Mouse (Mus musculus) urinary bladder, postnatal 4 days (tissue): Measurements from ENCODE around the gene Cog6.

Experiments used
- DNase-seq, 2 experiments: peaks; one replicate each; pipeline ENCODE4 v3.0.0; 2021 to 2022; ENCODE audit warnings: low spot score in 2 of 2

The Cog6 gene

DNA sequence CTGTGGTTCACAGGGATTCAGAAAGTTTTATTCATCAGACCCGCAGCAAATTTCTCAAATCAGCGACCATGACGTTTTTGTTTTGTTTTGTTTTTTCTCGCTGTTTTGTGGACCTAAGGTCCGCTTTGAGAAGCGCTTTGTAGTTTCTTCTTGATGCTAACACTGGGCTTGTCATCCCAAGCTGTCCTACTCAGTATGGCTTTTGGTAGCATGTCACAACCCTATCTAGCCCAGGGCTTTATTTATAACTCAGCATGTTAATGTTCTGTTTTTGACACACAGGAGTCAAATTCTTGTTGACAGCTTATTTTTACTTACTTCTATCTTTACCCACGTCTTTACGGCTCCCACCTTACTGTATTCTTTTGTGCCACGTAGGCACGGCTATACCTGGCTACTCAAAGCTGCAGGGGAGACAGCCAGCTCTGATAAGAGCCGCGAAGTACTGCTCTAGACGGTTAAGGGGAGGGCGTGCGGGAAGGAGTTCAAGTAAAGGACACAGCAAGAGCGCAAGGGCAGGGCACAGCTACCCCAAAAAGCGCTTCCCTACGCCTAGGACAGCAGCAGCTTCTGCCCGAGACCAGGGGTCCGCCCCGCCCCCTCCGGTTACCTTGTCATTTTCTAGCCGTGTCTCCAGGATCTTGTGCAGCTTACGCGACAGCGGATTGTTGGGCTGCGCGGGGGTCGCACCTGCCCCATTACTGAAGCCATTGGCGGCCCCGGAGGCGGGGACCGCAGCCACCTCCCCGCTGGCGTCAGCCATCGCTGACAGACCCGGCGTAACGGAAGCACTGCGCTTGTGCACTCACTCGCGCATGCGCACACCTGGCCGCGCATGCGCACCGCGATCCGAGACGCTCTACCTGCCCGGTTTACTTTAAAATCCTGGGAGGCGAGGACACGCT is at the start of gene Cog6:
Gene Cog6, minus strand, starts transcription at position 802 of the 905 bp plus-strand sequence.
- peak; percentile 78 to 83 for DNase-seq

DNA sequence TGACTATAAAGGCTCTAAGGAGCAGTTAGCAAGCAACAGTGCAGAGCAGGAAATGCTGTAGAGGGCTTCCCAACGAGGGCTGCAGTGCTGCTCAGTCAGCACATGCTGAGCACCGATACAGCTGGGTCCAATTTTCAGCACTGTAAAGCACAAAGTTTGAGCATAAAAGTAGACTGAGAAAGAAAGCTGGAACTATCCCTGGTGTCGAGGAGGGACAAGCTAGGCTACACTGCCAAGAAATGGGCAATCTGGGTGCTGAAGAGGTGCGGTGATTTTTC is 49.0 kb upstream of the Cog6 start:
- DNase-seq = no peak

DNA sequence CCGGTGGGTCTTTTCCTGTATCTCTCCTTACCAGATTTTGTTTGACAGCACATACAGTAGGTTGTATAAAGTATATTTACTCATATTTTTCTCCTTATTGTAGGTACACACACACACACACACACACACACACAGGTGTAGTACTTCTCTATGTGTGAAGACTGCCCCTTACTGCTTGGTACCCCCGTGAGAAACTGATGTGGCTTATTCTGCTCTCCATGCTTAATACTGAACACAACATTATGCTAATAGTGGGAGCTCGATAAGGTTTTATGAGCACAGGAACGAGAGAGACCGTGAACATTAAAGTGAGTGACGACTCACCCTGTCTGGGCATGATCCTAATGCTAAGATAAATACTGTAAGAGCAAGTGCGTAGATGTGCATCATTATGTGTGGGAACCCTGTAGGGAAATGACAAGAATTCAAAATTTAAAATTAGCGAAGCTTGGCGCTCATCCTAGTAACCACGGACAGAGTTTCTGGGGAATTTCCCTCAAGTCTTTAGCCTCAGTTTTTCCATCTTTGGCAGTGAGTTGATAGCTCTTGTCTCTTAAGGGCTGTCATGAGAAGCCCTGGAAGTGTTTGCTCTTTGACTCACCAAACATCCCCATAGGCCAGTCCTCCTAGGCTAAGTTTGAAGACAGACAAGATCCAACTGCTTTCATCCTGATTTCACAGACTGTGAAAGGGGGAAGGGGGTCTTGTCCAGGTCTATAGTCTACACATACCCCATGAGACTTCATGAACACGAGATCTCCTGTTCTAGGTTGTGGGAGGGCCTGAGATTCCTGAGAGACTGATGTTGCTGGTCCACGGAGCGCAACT is 48.4 kb upstream of the Cog6 start:
- no peak for DNase-seq

DNA sequence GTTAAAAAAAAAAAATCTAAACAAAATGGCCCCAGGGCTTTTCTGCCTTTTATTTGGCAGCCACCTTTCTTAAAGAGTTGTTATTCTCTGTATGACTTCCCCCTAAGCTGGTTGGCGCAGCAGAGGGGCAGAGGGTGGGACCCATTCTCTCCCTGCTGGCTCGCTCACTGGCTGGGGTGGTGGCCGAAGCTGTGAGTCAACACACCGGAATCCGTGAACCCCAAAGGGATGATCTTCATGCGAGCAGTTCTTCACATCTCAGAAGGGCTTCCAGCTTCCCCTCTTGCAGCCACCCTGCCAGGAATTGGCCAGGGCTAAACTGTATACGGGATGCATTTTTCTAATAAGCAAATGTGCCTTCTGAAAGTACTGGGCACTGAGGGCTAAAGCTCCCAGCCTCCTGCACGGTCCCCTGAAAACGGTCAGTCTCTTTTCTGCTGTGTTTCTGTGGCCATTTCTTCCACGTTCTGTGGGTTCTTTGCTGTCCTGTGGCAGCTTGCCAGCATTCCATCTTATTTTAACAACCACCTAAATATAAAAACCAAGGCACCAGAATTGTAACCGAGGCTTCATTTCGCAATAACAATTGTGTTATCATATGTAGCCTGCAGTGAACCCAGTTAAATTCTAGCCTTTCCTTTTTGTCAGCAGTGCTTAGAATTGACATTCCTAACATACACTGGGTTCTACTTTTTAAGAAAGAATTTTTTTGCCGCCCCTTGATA is 46.5 kb upstream of the Cog6 start:
- no peak for DNase-seq

DNA sequence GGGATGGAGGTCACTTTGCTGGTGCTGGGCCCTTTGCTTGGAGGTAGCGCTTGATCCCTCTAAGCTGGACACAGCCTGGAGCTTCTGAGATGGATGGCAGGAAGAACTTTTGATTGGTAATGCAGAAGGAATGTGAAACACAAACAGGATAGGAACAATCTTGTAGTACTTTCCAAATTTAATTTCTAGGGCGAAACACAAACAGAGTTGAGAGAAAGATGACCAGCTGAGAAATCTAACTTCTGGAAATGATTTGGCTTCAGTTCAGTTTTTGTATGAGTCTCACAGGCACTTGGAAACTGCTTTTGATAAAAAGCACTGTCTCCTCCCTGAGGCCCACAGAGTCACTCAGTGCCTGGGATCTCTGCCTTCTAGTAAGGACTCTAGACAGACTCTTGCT is 42.9 kb upstream of the Cog6 start:
- DNase-seq = no peak

DNA sequence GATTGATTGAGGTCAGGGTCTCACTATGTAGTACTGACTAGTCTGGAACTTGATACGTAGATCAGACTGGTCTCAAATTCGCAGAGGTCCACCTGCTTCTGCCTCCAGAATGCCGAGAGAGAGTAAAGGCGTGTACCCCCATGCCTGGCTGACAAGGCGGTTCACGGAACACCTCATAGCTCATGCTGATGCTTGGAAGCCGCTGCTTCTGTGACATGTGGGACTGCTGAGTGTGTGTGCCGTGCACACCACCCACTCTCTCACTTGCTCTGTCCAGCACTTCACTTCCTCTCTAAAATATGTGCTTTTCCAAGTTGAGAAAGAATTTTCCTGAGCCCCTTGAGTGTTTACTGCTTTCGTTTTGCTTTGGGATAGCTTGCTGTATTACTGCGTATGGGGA is 39.4 kb upstream of the Cog6 start:
- DNase-seq = no peak

DNA sequence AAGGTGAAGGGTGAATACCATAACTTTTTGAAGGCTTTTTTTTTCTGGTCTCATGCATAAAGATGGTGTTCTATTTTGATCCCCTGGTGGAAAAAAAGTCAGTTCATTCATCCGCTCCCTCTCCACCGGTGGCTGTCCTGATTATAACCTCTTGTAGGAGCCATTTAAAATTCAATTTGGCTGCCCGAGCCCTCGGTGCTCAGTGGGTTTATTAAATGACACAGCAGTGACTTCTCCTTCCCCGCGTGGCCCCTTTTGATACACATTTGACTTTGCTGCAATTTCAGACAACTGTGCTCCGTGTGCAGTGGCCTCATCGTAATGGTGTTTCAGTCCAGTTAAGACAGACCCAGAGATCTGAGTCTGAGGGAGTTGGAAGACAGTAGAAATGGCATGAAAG is 35.3 kb upstream of the Cog6 start:
- no peak for DNase-seq

DNA sequence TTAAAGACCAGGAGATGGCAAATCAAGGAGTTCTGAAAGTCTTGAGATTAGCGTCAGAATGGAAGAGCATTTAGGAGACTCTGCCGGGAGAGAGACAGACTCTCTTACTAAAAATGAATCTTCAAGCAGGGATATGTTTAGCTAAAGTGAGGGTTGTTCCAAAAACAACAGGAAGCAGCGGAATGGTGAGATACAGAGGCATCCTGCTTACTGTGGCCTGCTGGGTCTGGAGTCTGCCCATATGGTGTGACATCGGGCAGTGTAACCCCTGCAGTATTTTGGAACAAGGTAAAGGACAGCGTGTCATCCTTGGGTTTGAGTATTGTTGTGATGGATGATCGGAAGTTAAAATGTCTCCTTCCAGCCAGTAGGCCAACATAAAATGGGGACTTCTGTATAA is 29.3 kb upstream of the Cog6 start:
- no peak for DNase-seq

DNA sequence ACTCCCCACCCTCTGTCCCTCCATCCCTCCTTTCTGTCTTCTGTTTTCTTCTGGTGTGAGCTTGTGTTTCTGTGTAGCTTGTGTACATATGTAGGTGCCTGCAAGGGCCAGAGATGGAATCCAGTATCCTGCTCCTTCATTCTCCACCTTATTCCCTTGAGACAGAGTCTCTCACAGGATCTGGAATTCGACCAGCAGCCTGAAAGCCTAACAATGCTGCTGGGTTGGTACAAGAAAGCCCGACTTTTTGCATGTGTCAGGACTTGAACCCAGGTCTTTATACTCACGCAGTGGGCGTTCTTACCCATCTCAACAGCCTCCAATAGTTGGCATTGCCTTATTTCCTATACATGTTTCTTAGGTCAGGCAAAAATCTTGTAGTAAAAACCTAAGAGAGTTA is 28.7 kb upstream of the Cog6 start:
- DNase-seq = no peak

DNA sequence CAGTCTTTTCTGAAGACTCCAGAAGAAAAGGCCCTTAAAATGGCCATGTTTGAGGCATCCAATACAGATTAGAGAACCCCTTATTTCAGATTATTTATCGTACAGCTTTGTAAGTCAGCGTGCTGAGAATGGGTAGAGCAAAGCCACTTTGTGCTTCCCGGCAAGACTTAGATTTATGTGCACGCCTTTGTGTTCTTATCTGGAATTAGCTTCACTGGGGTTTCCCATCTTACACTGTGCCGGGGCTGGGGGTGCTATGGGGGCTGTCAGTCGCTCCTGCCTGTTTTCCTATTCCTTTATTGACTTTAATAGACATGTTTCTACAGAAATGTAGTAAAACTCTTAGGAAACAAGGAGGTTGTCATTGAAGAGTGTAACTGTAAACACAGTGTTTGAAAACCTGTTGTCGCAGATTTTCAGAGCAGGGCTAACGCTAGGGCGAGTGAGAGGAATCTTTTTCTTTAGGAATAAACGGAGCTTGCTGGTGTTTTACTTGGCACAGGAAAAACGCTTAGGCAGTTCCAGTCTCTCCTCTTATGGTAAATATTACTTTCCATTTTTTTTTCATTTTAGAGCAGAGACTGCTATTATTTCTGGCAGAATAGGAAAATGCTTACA is 27.8 kb upstream of the Cog6 start:
- DNase-seq = no peak

DNA sequence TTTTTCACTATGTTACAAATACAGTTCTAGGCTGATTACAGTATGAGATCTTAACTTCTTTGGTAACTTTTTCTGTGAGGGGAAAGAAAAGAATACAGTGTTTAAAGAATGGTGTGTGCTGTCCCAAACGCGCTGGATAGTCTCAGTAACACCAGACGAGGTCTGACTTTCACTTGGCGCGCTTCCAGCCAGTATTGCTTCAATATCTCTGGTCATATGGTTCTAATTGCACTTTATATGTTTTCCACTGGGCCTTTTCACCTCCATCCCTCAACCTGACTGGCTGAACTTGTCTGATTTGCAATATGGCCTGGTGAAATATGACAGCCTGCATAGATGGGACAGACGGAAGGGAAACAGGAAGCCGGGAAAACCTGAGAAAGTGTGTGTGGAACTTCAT is 27.2 kb upstream of the Cog6 start:
- DNase-seq = no peak

DNA sequence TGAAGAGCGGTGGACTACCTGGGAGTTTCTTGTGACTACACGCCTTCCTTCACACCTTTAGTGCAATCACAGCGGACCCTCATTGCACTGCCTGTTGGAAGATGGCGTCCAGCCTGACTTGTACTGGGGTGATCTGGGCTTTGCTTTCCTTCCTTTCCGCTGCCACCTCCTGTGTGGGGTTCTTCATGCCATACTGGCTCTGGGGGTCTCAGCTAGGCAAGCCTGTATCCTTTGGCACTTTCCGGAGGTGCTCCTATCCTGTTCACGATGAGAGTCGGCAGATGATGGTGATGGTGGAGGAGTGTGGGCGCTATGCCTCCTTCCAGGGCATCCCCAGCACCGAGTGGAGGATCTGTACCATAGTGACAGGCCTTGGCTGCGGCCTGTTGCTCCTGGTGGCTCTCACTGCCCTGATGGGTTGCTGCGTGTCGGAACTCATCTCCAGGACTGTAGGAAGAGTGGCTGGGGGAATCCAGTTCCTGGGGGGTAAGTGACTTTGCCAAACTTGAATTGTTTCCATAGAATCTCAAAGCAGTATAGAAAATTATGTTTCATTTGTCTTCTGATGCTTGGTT is 26.3 kb upstream of the Cog6 start:
- no peak for DNase-seq

DNA sequence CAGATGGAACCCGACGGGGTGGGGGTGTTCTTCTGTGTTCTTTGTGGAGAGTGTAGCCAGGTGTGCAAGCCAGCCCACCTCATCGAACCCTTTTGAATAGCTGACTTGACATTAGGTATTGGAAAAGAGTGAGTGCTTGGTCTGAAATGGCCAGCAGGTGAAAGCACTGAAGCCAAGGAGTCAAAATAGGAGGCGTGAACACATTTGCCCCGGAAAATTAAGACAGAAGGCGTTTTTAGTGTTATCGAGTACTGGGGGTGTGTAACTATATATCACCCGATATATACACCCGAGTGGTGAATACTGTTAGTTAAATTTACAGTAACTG is 25.2 kb upstream of the Cog6 start:
- no peak for DNase-seq

DNA sequence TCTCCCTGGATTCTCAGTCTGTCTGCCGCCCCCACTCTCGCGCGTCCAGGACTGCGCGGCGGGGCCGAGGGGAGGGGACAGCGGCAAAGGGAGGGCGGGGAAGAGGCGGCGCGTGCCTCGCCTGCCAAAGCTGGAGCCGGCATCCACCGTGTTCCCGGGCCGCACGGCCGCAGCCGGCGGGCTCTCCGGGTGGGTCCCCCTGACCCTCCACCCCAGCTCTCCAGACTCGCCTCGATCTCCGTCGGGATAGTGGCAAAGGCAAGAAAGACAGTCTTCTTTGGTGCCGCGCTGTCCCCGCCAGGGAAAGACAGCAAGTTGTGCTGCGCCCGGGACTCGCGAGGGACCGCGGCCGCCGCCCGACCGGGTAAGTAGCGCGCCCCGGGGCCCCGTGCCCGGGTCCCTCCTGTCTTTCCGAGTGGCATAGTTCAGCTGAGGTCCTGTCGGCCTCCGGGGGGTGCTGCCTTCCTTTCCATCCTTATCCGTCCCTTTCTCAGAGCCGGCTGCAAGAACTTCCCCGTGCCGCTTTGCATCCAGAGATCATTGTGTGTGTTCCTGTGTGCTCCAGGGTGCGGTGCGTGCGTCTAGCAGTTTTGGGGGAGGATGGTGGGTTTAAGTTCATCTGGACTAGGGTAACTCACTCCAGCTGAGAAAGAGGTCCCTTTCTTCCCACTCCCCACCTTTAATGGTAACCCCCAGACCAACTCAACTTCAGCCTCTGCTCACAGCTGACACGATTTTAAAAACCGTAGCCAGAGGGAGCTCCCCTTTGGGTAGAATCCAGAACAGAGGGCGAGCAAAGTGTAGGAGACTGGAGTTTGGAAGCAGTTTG is 24.6 kb upstream of the Cog6 start, which contains the start of gene Lhfp:
Gene Lhfp, plus strand, starts transcription at position 118 of the 829 bp plus-strand sequence.
- DNase-seq = peak; percentile 73

DNA sequence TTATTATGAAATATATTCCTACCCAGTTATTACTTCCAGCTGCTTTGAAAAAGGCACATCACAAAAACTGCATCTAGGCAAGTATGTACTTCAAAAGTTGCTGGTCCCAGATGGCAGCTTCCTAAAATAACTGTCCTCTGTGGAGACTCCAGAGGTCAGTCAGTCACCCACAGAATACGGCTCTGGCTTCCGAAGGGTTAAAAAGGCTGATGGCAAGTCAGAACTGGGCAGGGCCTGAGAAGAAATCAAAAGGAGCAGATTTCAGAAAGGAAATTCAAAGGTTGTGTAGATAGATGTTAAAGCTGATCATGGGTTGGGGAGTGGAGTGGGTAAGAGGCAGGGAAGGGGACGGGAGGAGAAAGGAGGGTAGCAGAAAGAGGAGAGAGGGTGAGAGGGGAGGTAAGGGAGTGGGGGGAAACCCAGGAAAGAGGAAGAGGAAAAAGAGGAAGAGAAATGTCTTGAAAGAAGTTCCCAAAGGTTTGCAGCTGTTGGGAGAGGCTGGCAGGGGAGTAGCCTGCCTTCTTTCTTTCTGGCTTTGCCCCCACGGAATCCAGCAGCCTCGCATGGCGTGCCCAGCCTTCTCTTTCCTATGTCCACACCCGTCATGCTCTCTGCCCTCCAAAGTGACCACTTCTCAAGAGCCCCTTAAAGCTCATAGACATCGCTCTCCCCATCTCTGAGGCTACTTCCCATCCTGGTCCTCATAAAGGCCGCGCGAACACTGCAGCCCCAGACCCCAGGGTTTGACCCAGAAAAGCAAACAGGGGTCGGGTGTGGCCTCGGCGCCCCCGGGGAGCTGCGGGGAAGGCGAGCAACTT is 23.8 kb upstream of the Cog6 start:
- no peak for DNase-seq

DNA sequence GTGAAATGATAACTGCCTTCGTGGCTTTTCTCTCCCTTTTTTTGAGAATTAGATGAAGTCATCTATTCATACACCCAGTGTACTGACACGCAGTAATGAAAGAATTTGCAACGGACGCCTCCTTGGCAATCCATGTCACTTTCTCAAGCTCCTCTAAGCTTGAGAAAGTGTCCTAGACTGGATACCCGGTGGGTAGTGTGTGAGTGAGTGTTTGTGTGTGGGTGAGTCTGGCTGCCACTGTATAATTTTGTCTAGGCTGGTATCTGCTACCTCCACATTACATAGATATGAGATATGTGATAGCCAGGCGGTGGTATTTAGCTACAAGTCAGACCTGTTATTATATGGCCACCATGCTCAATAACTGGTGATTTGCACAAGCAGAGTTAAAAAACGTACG is 22.7 kb upstream of the Cog6 start:
- no peak for DNase-seq

DNA sequence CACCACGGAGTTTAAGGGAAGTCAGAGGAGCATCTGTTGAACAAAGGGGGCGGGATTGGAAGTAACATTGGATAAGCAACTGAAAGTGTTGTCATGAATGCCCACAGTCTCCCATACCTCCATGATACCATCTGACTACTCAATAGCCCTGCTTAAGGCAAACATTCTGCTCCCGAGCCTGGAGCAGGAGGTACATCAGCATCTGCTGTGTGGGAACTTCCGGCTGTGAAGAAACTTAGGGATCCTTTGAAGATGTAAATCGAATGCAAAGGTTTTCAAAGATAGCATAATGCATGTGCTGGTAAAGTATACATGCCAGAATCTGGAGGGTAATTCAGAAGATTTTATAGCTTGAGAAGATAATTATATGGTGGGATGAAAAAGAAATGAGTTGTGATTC is 21.9 kb upstream of the Cog6 start:
- no peak for DNase-seq

DNA sequence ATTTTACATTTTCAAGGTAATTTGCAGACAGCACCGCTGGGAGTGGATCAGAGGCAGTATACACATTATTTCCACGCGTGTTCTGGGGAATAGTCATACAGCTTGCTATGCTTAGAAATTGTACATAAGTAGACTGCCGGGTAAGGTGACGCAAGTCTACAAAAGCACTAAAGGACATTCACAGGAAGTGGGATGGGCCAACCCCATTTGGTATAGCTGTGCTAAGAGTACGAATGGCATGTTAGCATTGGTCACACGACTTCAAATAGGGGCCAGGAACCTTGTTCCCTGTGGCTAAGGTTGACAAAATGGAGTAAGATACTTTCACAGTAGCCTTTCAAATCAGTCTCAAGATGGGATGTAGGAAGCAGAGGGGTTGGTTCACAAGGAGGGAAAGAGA is 19.9 kb upstream of the Cog6 start:
- no peak for DNase-seq

DNA sequence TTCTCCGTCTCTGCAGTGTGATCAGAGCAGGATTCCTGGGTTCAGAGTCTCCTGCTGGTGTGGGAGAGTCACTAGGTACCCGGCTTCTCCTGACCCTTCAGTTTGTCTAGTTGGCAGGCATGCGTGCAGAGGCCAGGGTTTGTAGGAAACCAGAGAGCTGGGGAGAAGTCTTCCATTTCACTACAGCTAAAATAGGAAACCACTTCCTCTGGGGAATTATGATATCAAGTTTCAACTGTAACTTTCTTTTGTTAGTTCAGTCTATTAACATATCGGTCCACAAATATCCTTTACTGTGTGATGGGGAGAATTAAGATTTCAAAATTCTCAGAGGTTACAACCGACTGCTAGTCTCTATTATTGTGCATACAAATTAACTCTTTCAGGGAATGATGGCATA is 19.0 kb upstream of the Cog6 start:
- no peak for DNase-seq

DNA sequence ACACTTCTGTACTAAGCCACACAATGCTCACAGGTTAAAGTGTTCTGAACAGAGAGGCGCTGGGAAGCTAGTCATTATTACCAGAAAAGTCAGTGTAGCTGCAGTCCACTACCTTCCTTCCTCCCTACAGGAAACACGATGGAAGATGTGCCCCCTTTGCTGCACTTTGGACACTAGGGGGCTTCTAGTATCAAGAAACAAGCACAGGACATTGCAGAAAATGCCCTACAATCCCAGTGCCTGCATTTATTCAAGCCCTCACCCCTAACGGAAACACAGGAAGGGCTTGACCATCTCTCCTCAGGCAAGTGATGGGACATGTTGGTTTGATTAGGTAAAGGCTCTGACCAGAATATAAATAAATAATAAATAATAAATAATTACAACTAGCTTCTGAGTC is 16.4 kb upstream of the Cog6 start:
- no peak for DNase-seq
